Comparison of ENCODE assay signal across 26 mouse cellular contexts in the genomic region with DNA sequence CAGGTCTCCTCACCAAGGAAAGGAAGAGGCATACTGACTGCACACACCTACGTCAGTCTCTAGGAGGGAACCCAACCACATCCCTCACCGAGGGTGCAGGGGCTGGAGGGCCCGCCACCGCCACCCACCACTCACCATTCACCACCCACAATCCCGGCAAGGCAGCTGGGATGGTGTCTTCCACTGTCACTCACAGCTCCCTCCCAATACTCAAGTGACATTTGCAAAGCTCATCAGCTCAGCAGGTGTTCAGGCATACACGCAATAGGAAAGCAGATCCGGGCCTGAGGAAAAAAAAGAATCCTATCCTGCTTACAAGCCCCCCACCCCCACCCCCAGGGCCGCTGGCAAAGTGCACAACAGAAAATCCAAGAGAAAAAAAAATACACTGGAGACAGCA.
DNase-seq lines count a peak whose midpoint lies in the region; ATAC-seq lines count a peak whose summit lies in the region.
"Had no signal": no experiment of that assay in that cellular context is flagged by ENCODE, and none has a peak within 500 bp of the region (broad histone marks: within the 10 kb centered on the region; RNA-seq: fewer than 3 reads in every experiment).

No protein-coding gene starts in this region.

- H3K36me3 ChIP-seq in forebrain, embryonic 12.5 days (replicated peaks): peaks cover 6% of the 10 kb centered on the region; the same call in 1 of the 2 replicates
- peaks cover 25% of the 10 kb centered on the region for H3K36me3 ChIP-seq in forebrain, embryonic 10.5 days (replicated peaks)
- peaks cover 4% of the 10 kb centered on the region; the same call in 1 of the 2 replicates for H3K36me3 ChIP-seq in forebrain, embryonic 15.5 days
- H3K36me3 ChIP-seq: neural tube, embryonic 15.5 days had no signal

- WGBS in forebrain, embryonic 12.5 days: 68% methylated on average over 8 of the region's 8 CpGs
- 81% methylated on average over 8 of the region's 8 CpGs for WGBS in forebrain, embryonic 10.5 days
- WGBS in forebrain, embryonic 15.5 days: 56% methylated on average over 8 of the region's 8 CpGs

- no peak overlapping the region for H3K4me3 ChIP-seq in forebrain, embryonic 12.5 days (replicated peaks)
- H3K4me3 ChIP-seq in forebrain, embryonic 10.5 days: no peak overlapping the region
- no peak overlapping the region for H3K4me3 ChIP-seq in forebrain, embryonic 15.5 days
- H3K4me3 ChIP-seq: heart, embryonic 13.5 days; neural tube, embryonic 15.5 days had no signal

- ATAC-seq in forebrain, embryonic 12.5 days (ENCODE audit: low FRiP score): no peak
- ATAC-seq in forebrain, embryonic 15.5 days (replicated peaks): peak; percentile 35
- ATAC-seq: inflammation-experienced regulatory T-cells, adult 6 months; Patski had no signal

- no peaks in the 10 kb centered on the region for H3K27me3 ChIP-seq in forebrain, embryonic 12.5 days
- no peaks in the 10 kb centered on the region for H3K27me3 ChIP-seq in forebrain, embryonic 10.5 days (ENCODE audit: poor library complexity, severe bottlenecking)
- no peaks in the 10 kb centered on the region for H3K27me3 ChIP-seq in forebrain, embryonic 15.5 days
- H3K27me3 ChIP-seq: heart, embryonic 13.5 days; neural tube, embryonic 15.5 days; Patski had no signal

- no peak for DNase-seq in forebrain, embryonic 10.5 days (ENCODE audit: extremely low spot score, low spot score)
- peak; percentile 51 for DNase-seq in retina, postnatal 1 day
- no peak for DNase-seq in retina, embryonic 14.5 days (ENCODE audit: low spot score)
- DNase-seq in kidney, postnatal 25 days: no peak
- DNase-seq in cerebellum, adult 9-10 months: no peak
- DNase-seq: adrenal gland, postnatal 14 days; cerebellum, adult 18-20 months; cerebellum, postnatal 14 days; gastrocnemius, postnatal 10 days; heart, postnatal 10 days; kidney, adult 11 months; kidney, postnatal 14 days; left cerebral cortex, postnatal 4 days; liver; lung, adult 2 months; lung, postnatal 10 days; midbrain, embryonic 14.5 days had no signal

- no peaks in the 10 kb centered on the region for H3K9me3 ChIP-seq in forebrain, embryonic 12.5 days
- peaks cover 13% of the 10 kb centered on the region; the same call in 1 of the 2 replicates for H3K9me3 ChIP-seq in forebrain, embryonic 10.5 days
- no peaks in the 10 kb centered on the region for H3K9me3 ChIP-seq in forebrain, embryonic 15.5 days
- H3K9me3 ChIP-seq: neural tube, embryonic 15.5 days had no signal

- peak overlapping the region; percentile 48; the same call in 1 of the 2 replicates for H3K27ac ChIP-seq in forebrain, embryonic 12.5 days
- H3K27ac ChIP-seq in forebrain, embryonic 10.5 days: no peak overlapping the region
- H3K27ac ChIP-seq in forebrain, embryonic 15.5 days (replicated peaks): peak overlapping the region; percentile 51
- H3K27ac ChIP-seq: heart, embryonic 13.5 days; hindbrain, embryonic 14.5 days; liver, embryonic 14.5 days; macrophage; neural tube, embryonic 15.5 days had no signal

- H3K9ac ChIP-seq in forebrain, embryonic 12.5 days: no peak overlapping the region
- H3K9ac ChIP-seq in forebrain, embryonic 15.5 days (replicated peaks): no peak overlapping the region
- H3K9ac ChIP-seq: heart, embryonic 13.5 days; hindbrain, embryonic 14.5 days; liver, embryonic 14.5 days; neural tube, embryonic 15.5 days had no signal

- H3K4me2 ChIP-seq in forebrain, embryonic 12.5 days: no peak overlapping the region
- H3K4me2 ChIP-seq in forebrain, embryonic 15.5 days (replicated peaks): no peak overlapping the region
- H3K4me2 ChIP-seq: heart, embryonic 13.5 days; hindbrain, embryonic 14.5 days; neural tube, embryonic 15.5 days had no signal

- H3K4me1 ChIP-seq in forebrain, embryonic 12.5 days: peaks cover 44% of the 10 kb centered on the region
- peaks cover 39% of the 10 kb centered on the region for H3K4me1 ChIP-seq in forebrain, embryonic 10.5 days
- peaks cover 42% of the 10 kb centered on the region for H3K4me1 ChIP-seq in forebrain, embryonic 15.5 days
